Mouse (Mus musculus): ENCODE results near the gene Dis3l2. TPM values are rescaled to one million over a fixed set of nuclear protein-coding genes. Genes with fewer than 3 reads are reported as not detected.

The Dis3l2 gene
- total RNA-seq, 2 experiments from 2014 or later = 9.6 to 9.8 TPM

GRCm38 (mm10) chr1:87070720-87071119 is 367.1 kb downstream of the Dis3l2 start:
- DNase-seq = no peak

- DNase-seq = no peak
These were observed 370.2 kb downstream of the Dis3l2 start for GRCm38 (mm10) chr1:87073776-87074175.

- DNase-seq = no peak
These were observed 382.6 kb downstream of the Dis3l2 start for GRCm38 (mm10) chr1:87086196-87086595.

- no peak for DNase-seq
These were observed 383.4 kb downstream of the Dis3l2 start for GRCm38 (mm10) chr1:87086964-87087363.

GRCm38 (mm10) chr1:87089251-87089650 is 385.6 kb downstream of the Dis3l2 start:
- DNase-seq = no peak

- DNase-seq = no peak
These were observed 386.2 kb downstream of the Dis3l2 start, which contains the start of gene Alppl2 for GRCm38 (mm10) chr1:87089828-87090227. Gene Alppl2 (minus strand): TSS chr1:87089928.

GRCm38 (mm10) chr1:87095642-87096041 is 392.0 kb downstream of the Dis3l2 start:
- no peak for DNase-seq

GRCm38 (mm10) chr1:87098358-87098975 is 394.9 kb downstream of the Dis3l2 start:
- DNase-seq = peak; percentile 48

Other genes with a start within 250 kb of the Dis3l2 start
- gene Ptma, start 177.1 kb upstream of the Dis3l2 start, total RNA-seq (2021) = 100 to 1,000 TPM; 100 to 129 TPM
- gene Pde6d, start 121.2 kb upstream of the Dis3l2 start, total RNA-seq (2021) = 10 to 100 TPM; 21.9 to 29.6 TPM
- 10 to 100 TPM in 1 of 2 experiments, 1 to 10 TPM in 1; 9.6 to 10.4 TPM for gene Cops7b, start 120.9 kb upstream of the Dis3l2 start, total RNA-seq (2021)
- gene Nppc, start 33.2 kb upstream of the Dis3l2 start, total RNA-seq (2021) = 1 to 10 TPM in 1 of 2 experiments, under 1 TPM in 1; 0.96 to 1.1 TPM